Mouse (Mus musculus) T-helper 1 cell (primary cell): Measurements from ENCODE around the gene 5730455P16Rik.
"Not testable (repeated sequence)": the region's sequence is repeated elsewhere in the genome, so short reads cannot be mapped to it uniquely, and the experiment has no call there.

ENCODE experiments used
- in situ Hi-C: fragments of 300-600 bp; cut with MboI, MseI; formaldehyde crosslinking; loops from one replicate; pipeline ENCODE4 v1.15.1; 2025; ENCODE audit warnings: high pct_unique_total_duplicates

Gene 5730455P16Rik

DNA sequence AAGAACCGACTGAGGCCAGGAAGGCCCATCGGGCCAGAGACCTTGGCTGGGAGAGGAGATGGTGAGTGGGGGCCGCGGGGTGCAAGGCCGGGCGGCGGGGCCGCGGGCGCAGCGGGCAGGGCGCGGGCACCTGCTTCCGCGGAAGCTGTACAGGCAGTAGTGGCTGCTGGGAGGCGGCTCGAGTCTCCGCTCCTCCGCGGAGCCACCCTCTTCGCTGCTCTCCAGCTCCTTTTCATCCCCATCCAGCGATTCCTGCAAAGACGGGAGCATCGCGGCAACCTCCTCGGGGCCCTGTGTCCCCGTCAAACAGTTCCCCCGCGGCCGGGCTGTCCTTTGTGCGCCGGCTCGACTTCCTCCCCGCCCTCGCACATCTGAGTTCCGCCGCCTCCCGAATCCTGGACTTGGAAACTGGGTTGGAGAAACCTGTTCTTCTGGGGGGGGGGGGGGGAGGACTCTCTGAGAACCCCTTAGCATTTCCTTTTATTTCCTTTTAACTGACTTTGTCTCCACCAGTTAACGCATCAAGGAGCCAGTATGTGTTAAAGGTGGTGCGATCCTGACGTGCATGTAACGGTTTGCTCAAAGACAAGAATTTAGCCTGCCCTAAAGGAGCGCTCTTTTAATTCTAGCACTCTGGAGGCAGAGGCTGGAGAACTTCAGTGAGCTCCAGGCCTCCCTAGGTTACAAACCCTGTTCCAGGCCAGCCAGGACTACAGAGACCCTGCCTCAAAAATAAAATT is at the start of gene 5730455P16Rik:
Gene 5730455P16Rik (minus strand): TSS at position 323 of the 740 bp plus-strand sequence.
- in situ Hi-C loops, result no loop called here

- in situ Hi-C loops, result not testable (repeated sequence)
Observed at GRCm38 (mm10) chr11:80426029-80426813, 48.4 kb upstream of the 5730455P16Rik start.

GRCm38 (mm10) chr11:80425247-80425778 is 47.5 kb upstream of the 5730455P16Rik start:
- in situ Hi-C loops, result no loop called here

DNA sequence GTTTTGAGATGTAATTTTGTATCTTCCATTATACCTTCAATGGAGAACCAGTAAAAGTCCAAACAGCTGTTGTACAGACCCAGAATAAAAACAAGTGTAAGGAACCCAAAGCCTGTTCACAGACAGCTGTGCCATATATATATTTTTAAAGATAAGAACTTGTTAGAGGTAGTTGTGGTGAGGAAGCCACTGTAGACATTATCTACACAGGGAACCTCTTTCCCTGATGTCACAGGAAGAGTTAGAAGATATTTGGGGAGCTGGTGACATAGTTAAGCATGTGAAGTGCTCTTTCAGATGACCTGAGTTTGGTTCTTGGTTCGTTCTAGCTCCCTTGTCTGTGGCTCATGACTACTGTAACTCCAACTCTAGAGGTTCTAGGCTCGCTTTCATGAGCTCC is 46.9 kb upstream of the 5730455P16Rik start:
- in situ Hi-C loops, result no loop called here

- in situ Hi-C loops, result no loop called here
Observed at GRCm38 (mm10) chr11:80421421-80422047, 43.7 kb upstream of the 5730455P16Rik start.

- in situ Hi-C loops, result no loop called here
Observed at GRCm38 (mm10) chr11:80420202-80420984, 42.6 kb upstream of the 5730455P16Rik start.

GRCm38 (mm10) chr11:80419743-80420142 is 41.9 kb upstream of the 5730455P16Rik start:
- in situ Hi-C loops, result loop anchor here (10.0 kb wide), 1 partner anchor 365 kb away; the partner anchor contains the start of gene Myo1d

DNA sequence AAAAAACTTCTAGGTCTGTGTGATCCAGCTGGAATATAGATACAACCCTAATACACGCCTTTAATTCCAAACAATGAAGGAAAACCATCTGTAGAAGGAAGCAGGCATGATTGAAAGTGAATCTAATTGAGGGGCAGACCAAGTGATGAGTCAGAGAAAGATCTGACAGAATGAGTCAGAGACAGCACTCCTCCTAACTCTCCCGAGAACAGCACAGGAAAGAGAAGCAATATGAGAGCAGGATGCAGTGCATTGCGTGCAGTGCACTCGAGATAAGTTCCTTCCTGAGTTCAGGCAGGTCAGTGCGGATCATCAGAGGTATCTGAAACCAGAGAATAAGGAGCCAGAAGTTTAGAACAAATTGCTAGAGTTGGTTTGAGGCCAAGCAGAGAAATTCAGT is 39.3 kb upstream of the 5730455P16Rik start:
- in situ Hi-C loops, result loop anchor here (10.0 kb wide), 1 partner anchor 368 kb away; the partner anchor contains the start of gene Myo1d

- in situ Hi-C loops, result loop anchor here (10.0 kb wide), 1 partner anchor 374 kb away; the partner anchor contains the start of gene Myo1d
Observed at GRCm38 (mm10) chr11:80410377-80410776, 32.5 kb upstream of the 5730455P16Rik start.

DNA sequence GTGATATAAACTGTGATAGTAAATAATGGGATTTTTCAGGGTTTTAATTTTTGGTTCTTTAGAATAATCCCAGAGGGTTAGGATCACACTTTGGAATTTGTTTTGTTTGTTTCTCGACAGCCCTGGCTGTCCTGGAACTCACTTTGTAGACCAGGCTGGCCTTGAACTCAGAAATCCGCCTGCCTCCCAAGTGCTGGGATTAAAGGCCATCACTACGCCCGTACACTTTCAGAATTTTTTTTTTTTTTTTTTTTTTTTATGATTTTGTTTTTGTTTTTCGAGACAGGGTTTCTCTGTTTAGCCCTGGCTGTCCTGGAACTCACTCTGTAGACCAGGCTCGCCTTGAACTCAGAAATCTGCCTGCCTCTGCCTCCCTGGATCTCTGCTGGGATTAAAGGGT is 30.0 kb upstream of the 5730455P16Rik start:
- in situ Hi-C loops, result not testable (repeated sequence)

GRCm38 (mm10) chr11:80396617-80397016 is 18.8 kb upstream of the 5730455P16Rik start:
- in situ Hi-C loops, result loop anchor here (5.0 kb wide), 1 partner anchor 369 kb away; no protein-coding TSS in a partner anchor

GRCm38 (mm10) chr11:80395930-80396329 is 18.1 kb upstream of the 5730455P16Rik start:
- in situ Hi-C loops, result loop anchor here (5.0 kb wide), 1 partner anchor 369 kb away; no protein-coding TSS in a partner anchor

GRCm38 (mm10) chr11:80391407-80392120 is 13.7 kb upstream of the 5730455P16Rik start:
- in situ Hi-C loops, result no loop called here

DNA sequence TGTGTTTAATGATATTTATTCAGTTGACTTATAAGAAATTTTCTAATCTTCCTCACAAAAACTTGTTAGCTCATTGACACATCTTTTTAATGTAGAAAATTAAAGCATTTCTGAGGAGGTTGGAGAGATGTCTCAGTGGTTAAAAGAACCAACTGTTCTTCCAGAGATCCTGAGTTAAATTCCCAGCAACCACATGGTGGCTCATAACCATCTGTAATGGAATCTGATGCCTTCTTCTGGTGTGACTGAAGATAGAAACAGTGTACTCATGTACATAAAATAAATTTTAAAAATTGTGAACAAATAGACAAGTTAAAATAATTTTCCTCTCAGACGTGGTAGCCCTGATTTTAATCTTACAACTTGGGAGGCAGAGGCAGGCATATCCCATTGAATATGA is 12.1 kb upstream of the 5730455P16Rik start:
- in situ Hi-C loops, result loop anchor here (5.0 kb wide), 1 partner anchor 42 kb away; no protein-coding TSS in a partner anchor

- in situ Hi-C loops, result loop anchor here (5.0 kb wide), 1 partner anchor 46 kb away; no protein-coding TSS in a partner anchor
Observed at GRCm38 (mm10) chr11:80386790-80387189, 9.0 kb upstream of the 5730455P16Rik start.

- in situ Hi-C loops, result loop anchor here (5.0 kb wide), 1 partner anchor 47 kb away; no protein-coding TSS in a partner anchor
Observed at GRCm38 (mm10) chr11:80385055-80385454, 7.2 kb upstream of the 5730455P16Rik start.

GRCm38 (mm10) chr11:80384461-80384860 is 6.6 kb upstream of the 5730455P16Rik start:
- in situ Hi-C loops, result no loop called here

DNA sequence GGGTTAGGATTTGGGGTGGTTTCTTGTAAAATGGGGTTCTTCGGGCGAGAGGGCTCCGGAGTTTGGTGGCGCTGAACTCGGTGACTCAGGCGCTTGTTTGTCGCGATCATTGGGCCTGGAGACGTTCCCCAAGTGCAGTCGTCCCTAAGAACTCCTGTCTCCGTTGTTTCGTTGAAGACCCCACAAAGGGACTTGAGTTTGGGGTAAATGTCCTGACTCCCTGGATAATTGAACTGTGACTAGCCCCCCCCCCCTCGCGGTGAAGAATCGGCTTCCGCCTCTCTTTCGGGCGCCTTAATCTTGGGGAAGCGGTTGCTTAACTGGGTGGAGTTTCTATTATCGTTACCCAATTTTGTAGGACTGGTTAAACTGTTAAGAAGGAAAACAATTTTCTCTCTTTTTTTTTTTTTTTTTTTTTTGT is 5.8 kb upstream of the 5730455P16Rik start:
- in situ Hi-C loops, result no loop called here

- in situ Hi-C loops, result no loop called here
Observed at GRCm38 (mm10) chr11:80383019-80383625, 5.3 kb upstream of the 5730455P16Rik start, which contains the start of gene Zfp207. TSS of gene Zfp207 (plus strand) at chr11:80383279.
